Mouse (Mus musculus) embryonic facial prominence, embryonic 15.5 days (tissue): ENCODE results near the gene Zdhhc6. TPM values are rescaled to one million over a fixed set of nuclear protein-coding genes. Genes with fewer than 3 reads are reported as not detected.

Source experiments
- ATAC-seq: fragments of 200-750 bp; cut with Nextera tagmentation; 2 replicates; pipeline ENCODE4 v1.8.0; 2017; ENCODE audit warnings: low read depth, moderate TSS enrichment; ENCODE audit not compliant: insufficient number of reproducible peaks, low FRiP score, low TSS enrichment
- H3K27ac ChIP-seq: fragments of 300-500 bp; sonication (generic); replicated peaks from 2 replicates; pipeline ENCODE4 v1.5.1; 2015; ENCODE audit warnings: mild to moderate bottlenecking, inconsistent platforms
- H3K27me3 ChIP-seq: fragments of 300-500 bp; sonication (generic); 2 replicates; pipeline ENCODE4 v1.6.1; 2015; ENCODE audit warnings: inconsistent platforms
- H3K36me3 ChIP-seq: fragments of 300-500 bp; sonication (generic); 2 replicates; pipeline ENCODE4 v1.6.1; 2015; ENCODE audit warnings: mild to moderate bottlenecking, inconsistent platforms
- H3K4me1 ChIP-seq: fragments of 300-500 bp; sonication (generic); 2 replicates; pipeline ENCODE4 v1.6.1; 2015; ENCODE audit warnings: inconsistent platforms
- H3K4me2 ChIP-seq: fragments of 300-500 bp; sonication (generic); replicated peaks from 2 replicates; pipeline ENCODE4 v1.6.1; 2015; ENCODE audit warnings: mild to moderate bottlenecking, inconsistent platforms
- H3K4me3 ChIP-seq: fragments of 300-500 bp; sonication (generic); replicated peaks from 2 replicates; pipeline ENCODE4 v1.5.1; 2015; ENCODE audit warnings: mild to moderate bottlenecking, inconsistent platforms
- H3K9ac ChIP-seq: fragments of 300-500 bp; sonication (generic); 2 replicates; pipeline ENCODE4 v1.6.1; 2015; ENCODE audit warnings: inconsistent platforms
- H3K9me3 ChIP-seq: fragments of 300-500 bp; sonication (generic); replicated peaks from 2 replicates; pipeline ENCODE4 v1.6.1; 2016; ENCODE audit warnings: inconsistent platforms
- WGBS: fragments of 180-500 bp; shearing (Covaris S2); methylation state at CpG from one replicate; pipeline ENCODE4 v1.1.7; 2015; 5-methylcytosine and 5-hydroxymethylcytosine counted together
- polyA plus RNA-seq: library from polyadenylated mRNA; unstranded; fragments of >200 nt; fragmentation: Nextera tagmentation; extraction: Ambion mirVana; gene quantifications from 2 replicates; pipeline ENCODE4 v1.2.1, GENCODE M21; 2015

Zdhhc6 gene
- polyA plus RNA-seq, 1 experiment from 2014 or later = 78.7 TPM

GRCm38 (mm10) chr19:55257656-55258375 is 58.0 kb downstream of the Zdhhc6 start:
- peaks cover 9% of the 10 kb centered on the region for H3K4me1 ChIP-seq
- H3K9ac ChIP-seq = no peak overlapping the region
- no peaks in the 10 kb centered on the region for H3K9me3 ChIP-seq
- no peak overlapping the region for H3K4me3 ChIP-seq
- no peaks in the 10 kb centered on the region for H3K36me3 ChIP-seq
- no peaks in the 10 kb centered on the region for H3K27me3 ChIP-seq
- 81% methylated on average over 5 of the region's 5 CpGs for WGBS
- ATAC-seq = no peak
- no peak overlapping the region for H3K4me2 ChIP-seq
- H3K27ac ChIP-seq = no peak overlapping the region

- Histone ChIP-seq H3K9ac (no peak overlapping the region), H3K27me3 (no peaks in the 10 kb centered on the region), H3K27ac (no peak overlapping the region), H3K36me3 (no peaks in the 10 kb centered on the region), H3K4me3 (no peak overlapping the region), H3K4me1 (peaks cover 9% of the 10 kb centered on the region), H3K4me2 (no peak overlapping the region), H3K9me3 (no peaks in the 10 kb centered on the region)
- 59% methylated on average over 9 of the region's 9 CpGs for WGBS
- ATAC-seq = no peak
Observed at GRCm38 (mm10) chr19:55256156-55256555, 59.7 kb downstream of the Zdhhc6 start.

- ATAC-seq = no peak
- Histone ChIP-seq H3K9ac (peak overlapping the region; percentile 64; the same call in 1 of the 2 replicates), H3K4me2 (peak overlapping the region; percentile 96), H3K4me1 (peaks cover 9% of the 10 kb centered on the region), H3K27ac (peak overlapping the region; percentile 90), H3K36me3 (no peaks in the 10 kb centered on the region), H3K4me3 (peak overlapping the region; percentile 73), H3K9me3 (no peaks in the 10 kb centered on the region), H3K27me3 (no peaks in the 10 kb centered on the region)
- 10% methylated on average over 5 of the region's 5 CpGs for WGBS
Observed at GRCm38 (mm10) chr19:55254513-55255016, 61.3 kb downstream of the Zdhhc6 start.

GRCm38 (mm10) chr19:55253570-55254441 is 62.0 kb downstream of the Zdhhc6 start:
- under 1% methylated on average over 32 of the region's 32 CpGs for WGBS
- Histone ChIP-seq H3K27ac (peak overlapping the region; percentile 90), H3K4me2 (peak overlapping the region; percentile 96), H3K4me1 (peaks cover 9% of the 10 kb centered on the region), H3K27me3 (no peaks in the 10 kb centered on the region), H3K4me3 (peak overlapping the region; percentile 73), H3K9ac (peak overlapping the region; percentile 64), H3K9me3 (no peaks in the 10 kb centered on the region), H3K36me3 (no peaks in the 10 kb centered on the region)
- ATAC-seq = peak; percentile 66

GRCm38 (mm10) chr19:55253239-55253569 is 62.6 kb downstream of the Zdhhc6 start:
- H3K4me2 ChIP-seq = peak overlapping the region; percentile 96
- no peaks in the 10 kb centered on the region for H3K36me3 ChIP-seq
- no peaks in the 10 kb centered on the region for H3K27me3 ChIP-seq
- no peak for ATAC-seq
- peaks cover 9% of the 10 kb centered on the region for H3K4me1 ChIP-seq
- peak overlapping the region; percentile 90 for H3K27ac ChIP-seq
- peak overlapping the region; percentile 73 for H3K4me3 ChIP-seq
- H3K9me3 ChIP-seq = no peaks in the 10 kb centered on the region
- peak overlapping the region; percentile 64; the same call in 1 of the 2 replicates for H3K9ac ChIP-seq
- WGBS = 1% methylated on average over 9 of the region's 9 CpGs

GRCm38 (mm10) chr19:55251383-55252124 is 64.3 kb downstream of the Zdhhc6 start, which contains the start of gene Acsl5:
Gene Acsl5, plus strand, starts transcription at chr19:55251938.
- no peaks in the 10 kb centered on the region for H3K9me3 ChIP-seq
- no peaks in the 10 kb centered on the region for H3K27me3 ChIP-seq
- H3K4me1 ChIP-seq = peaks cover 9% of the 10 kb centered on the region
- H3K4me3 ChIP-seq = no peak within 1 kb of the TSS
- no peak within 1 kb of the TSS for H3K9ac ChIP-seq
- ATAC-seq = no peak
- H3K36me3 ChIP-seq = no peaks in the 10 kb centered on the region
- H3K4me2 ChIP-seq = no peak within 1 kb of the TSS
- WGBS = 91% methylated on average over 9 of the region's 9 CpGs
- no peak within 1 kb of the TSS for H3K27ac ChIP-seq

GRCm38 (mm10) chr19:55250451-55250850 is 65.4 kb downstream of the Zdhhc6 start:
- Histone ChIP-seq H3K4me3 (no peak overlapping the region), H3K9me3 (no peaks in the 10 kb centered on the region), H3K4me1 (peaks cover 10% of the 10 kb centered on the region), H3K27me3 (no peaks in the 10 kb centered on the region), H3K36me3 (no peaks in the 10 kb centered on the region), H3K4me2 (no peak overlapping the region), H3K27ac (no peak overlapping the region), H3K9ac (no peak overlapping the region)
- no peak for ATAC-seq
- 85% methylated on average over 5 of the region's 5 CpGs for WGBS

- no peak overlapping the region for H3K4me3 ChIP-seq
- no peak for ATAC-seq
- H3K4me1 ChIP-seq = peaks cover 8% of the 10 kb centered on the region
- H3K4me2 ChIP-seq = no peak overlapping the region
- H3K9me3 ChIP-seq = no peaks in the 10 kb centered on the region
- H3K9ac ChIP-seq = no peak overlapping the region
- H3K27me3 ChIP-seq = no peaks in the 10 kb centered on the region
- H3K36me3 ChIP-seq = no peaks in the 10 kb centered on the region
- no peak overlapping the region for H3K27ac ChIP-seq
- 69% methylated on average over 9 of the region's 9 CpGs for WGBS
Observed at GRCm38 (mm10) chr19:55247991-55248520, 67.8 kb downstream of the Zdhhc6 start.

GRCm38 (mm10) chr19:55247563-55247962 is 68.3 kb downstream of the Zdhhc6 start:
- Histone ChIP-seq H3K9ac (no peak overlapping the region), H3K4me2 (no peak overlapping the region), H3K27me3 (no peaks in the 10 kb centered on the region), H3K36me3 (no peaks in the 10 kb centered on the region), H3K4me3 (no peak overlapping the region), H3K9me3 (no peaks in the 10 kb centered on the region), H3K27ac (no peak overlapping the region), H3K4me1 (peaks cover 8% of the 10 kb centered on the region)
- 83% methylated on average over 5 of the region's 5 CpGs for WGBS
- no peak for ATAC-seq

- no peaks in the 10 kb centered on the region for H3K36me3 ChIP-seq
- no peak overlapping the region for H3K4me2 ChIP-seq
- H3K9ac ChIP-seq = no peak overlapping the region
- 20% methylated on average over 7 of the region's 7 CpGs for WGBS
- H3K4me3 ChIP-seq = no peak overlapping the region
- peak; percentile 67 for ATAC-seq
- H3K4me1 ChIP-seq = peaks cover 8% of the 10 kb centered on the region
- no peaks in the 10 kb centered on the region for H3K27me3 ChIP-seq
- H3K9me3 ChIP-seq = no peaks in the 10 kb centered on the region
- H3K27ac ChIP-seq = no peak overlapping the region
Observed at GRCm38 (mm10) chr19:55244791-55245231, 71.0 kb downstream of the Zdhhc6 start.
